Mouse (Mus musculus) G1E (cell line): ENCODE data around the gene Rrh.

Source experiments
- CTCF ChIP-seq: IDR thresholded peaks from 2 replicates; pipeline ENCODE4 v1.5.1; 2012; ENCODE audit warnings: low read depth, low read length, inconsistent platforms, mixed read lengths
- TAL1 ChIP-seq: conservative IDR thresholded peaks from 2 replicates; pipeline ENCODE4 v1.6.1; 2012; ENCODE audit warnings: low read depth, low read length, inconsistent platforms, mixed read lengths

GRCm38 (mm10) chr3:129845868-129846267 is 23.5 kb upstream of the Rrh start:
- TF ChIP-seq CTCF: no peak
- no peak for TF ChIP-seq TAL1
